Mouse (Mus musculus) layer of hippocampus, adult 9-10 months (tissue): ENCODE measurements around the gene Plekhg5.

ENCODE experiments used
- DNase-seq: peaks from one replicate; pipeline ENCODE4 v3.0.0; 2022; ENCODE audit warnings: low spot score

The Plekhg5 gene

GRCm38 (mm10) chr4:152125161-152126025 is 53.1 kb downstream of the Plekhg5 start:
- no peak for DNase-seq

DNA sequence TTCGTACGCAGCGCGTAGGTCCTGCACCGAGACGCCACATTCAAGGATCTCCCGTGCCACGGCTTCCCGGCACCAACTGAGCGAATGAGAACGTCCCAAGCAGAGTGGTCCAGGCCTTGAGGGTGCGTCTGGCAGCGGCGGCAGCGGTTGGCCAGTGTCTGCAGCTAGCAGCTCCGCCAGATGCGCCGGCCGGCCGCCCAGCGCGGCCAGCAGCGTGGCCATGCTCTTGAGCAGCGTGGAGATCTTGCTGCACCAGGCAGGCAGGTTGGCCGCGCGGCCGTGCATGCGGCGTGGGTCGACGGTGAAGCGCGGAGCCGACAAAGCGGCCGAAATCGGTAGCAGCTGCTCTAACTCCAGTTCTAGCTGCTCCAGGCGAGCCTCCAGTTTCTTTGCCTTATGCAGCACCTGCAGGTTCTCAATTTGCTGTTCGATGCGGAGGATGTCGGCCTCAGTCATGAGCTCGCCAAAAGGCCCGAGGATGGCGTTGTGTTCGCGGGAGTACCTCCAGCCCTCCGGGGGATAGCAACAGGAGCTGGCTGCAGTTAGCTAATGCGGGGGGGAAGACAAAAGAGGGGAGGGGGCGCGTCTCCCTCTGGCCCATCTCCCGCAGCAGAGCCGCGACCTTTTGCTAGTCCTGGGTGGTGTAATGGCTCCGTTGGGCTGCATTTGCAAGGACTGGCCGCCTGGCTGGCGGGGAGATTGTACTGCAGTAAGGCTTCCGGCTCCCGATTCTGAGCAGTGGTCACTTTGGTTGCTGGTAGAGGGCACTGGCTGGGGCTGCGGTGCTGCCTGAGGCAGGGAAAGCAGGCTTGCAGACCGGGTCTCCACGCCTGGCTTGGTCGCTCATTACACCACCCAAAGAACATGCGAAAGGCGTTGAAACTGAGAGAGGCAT is 54.0 kb downstream of the Plekhg5 start:
- no peak for DNase-seq

- no peak for DNase-seq
These were observed 55.6 kb downstream of the Plekhg5 start for GRCm38 (mm10) chr4:152127884-152128283.

- DNase-seq = no peak
These were observed 56.5 kb downstream of the Plekhg5 start for GRCm38 (mm10) chr4:152128784-152129183.

DNA sequence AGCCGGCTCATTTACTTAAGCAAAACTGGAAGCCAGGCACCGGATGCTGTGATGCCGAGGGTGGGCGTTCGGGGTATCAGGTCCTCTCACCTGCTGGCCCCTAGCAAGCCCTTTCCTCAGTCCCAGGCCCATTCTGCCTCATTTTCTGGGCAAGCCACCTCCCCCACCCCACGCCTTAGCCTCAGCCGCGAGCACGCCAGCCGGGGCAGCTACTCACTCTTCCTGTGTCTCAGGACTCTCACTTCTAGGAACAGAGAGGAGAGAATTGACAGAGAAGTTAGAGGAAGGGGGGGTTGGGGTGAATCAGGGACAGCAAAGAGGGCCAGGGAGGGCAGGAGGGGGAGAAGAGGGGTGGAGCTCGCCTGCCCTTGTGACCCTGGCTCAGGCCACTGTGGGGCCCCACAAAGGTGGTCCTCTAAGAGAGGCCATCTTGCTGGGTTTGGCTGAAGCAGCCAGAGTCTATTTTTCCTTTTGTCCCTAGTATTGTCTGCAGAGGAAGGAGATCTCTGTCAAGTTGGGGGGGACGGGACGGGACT is 57.2 kb downstream of the Plekhg5 start:
- DNase-seq = no peak

DNA sequence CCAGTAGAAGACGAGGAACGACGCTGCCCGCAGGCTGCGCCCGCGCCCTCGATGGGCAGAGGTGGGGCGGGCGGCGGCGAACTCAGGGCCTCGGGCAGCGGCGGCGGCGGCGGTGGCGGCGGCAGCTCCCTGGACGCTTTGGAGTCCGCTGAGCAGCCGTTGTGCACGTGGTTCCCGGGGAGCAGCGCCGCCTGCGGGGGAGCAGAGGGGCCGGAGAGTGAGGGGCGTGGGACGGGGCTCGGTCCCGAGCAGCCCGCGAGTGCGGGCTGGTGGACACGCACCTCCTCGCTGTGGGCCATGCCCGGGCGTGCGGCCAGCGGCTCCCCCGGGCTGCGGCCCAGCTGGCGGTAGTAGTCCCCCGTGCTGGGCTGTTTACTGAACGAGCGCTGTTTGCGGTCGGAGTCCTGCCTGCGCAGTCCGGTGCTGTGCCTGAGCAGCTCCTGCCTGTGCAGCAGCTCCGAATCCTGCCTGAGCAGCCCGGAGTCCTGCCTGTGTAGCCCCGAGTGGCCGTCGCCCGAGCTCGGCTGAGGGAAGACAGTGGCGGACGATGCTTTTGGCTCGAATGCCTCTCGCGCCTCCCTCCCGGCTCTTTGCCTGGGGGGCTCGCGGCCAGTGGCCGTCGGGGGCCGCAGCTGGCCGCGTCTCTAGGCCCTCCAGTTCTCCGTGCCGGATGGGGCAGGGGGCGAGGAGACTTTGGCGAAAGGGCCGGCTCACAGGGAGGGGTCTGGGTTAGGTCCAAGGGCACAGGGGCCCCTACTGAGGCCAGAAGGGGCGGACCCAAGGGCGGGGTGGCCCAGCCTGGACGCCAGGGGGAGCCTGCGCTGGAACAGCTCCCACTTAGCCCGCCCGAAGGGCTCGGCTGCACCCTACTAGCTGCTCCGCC is 58.7 kb downstream of the Plekhg5 start:
- no peak for DNase-seq

DNA sequence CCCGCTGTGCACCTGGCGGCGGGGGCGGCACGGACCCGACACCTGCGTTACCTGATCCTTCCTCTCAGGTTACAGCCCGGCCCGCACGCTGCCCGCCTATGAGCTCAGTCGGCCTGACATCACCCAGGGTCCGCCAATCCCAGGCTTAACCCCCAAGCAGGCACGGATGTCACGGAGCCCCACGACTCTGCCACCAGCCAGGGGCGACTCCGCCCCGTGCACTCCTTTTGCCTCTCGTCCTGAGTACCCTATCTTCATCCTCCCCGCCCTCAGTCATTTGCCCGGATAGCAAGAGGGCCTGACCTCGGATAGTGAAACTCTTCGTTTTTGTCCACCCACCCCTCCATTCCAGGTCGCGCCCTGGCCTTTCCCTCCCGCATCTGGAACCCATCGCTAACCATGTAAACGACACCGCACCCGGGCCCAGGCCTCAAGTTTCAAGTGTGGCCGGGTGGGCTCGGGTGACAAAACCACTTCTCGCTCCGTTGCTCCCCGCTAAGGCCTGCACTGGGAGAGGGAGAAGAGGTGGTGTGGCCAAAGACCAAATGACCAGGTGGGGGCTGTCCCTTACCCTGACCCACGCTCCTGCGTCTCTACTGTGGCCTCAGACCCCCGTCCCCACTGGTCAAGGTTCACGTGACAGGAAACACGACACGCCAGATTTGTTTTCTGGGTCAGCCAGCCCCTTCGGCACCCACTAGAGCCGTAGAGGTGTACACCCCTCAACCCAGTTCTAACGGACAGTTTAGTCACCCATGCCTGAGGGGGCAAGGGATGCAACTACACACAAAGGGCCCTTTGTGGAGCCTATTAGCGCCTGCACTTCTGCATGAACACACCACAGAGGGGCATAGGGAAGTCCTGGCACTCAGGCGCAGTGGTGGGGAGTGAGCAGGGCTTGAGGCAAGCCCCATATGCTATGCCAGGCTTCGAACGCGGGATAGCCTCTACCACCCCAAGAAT is 59.8 kb downstream of the Plekhg5 start:
- no peak for DNase-seq

DNA sequence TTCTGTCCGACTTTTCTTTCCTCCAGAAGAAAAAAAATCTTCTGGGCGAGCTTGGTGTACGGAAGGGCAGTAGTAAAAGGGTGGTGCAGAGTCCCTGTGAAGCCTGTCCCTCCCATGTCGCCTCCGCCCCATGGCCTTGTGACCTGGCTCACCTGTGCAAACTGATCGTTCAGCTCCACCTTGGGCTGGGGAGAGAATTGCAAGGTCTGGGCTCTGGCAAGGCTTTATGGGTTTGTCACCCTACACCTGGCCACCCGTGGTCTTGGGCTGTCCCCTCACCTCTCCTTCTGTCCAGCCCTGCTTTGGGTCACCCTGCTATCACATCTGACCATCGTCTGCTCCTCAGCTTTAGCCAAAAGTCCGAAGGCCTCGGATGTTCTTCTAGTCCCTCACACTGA is 60.5 kb downstream of the Plekhg5 start:
- DNase-seq = no peak

DNA sequence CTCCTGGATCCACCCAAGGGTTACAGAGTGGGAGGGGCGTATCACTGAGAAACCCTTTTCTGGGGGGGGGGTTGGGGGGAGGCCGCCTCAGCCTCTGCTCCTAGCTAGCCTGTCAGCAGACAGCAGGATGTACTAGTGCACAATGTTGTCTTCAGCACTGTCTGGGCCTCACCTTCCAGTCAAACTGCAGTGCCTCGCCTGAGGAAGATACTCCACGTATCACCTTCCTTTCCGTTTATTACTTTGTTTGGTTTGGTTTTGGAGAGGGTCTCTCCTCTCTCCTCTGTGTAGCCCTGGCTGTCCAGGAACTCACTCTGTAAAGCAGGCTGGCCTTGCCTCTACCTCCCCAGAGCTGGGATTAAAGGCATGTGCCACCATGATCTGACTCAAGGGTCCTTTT is 60.9 kb downstream of the Plekhg5 start:
- no peak for DNase-seq

DNA sequence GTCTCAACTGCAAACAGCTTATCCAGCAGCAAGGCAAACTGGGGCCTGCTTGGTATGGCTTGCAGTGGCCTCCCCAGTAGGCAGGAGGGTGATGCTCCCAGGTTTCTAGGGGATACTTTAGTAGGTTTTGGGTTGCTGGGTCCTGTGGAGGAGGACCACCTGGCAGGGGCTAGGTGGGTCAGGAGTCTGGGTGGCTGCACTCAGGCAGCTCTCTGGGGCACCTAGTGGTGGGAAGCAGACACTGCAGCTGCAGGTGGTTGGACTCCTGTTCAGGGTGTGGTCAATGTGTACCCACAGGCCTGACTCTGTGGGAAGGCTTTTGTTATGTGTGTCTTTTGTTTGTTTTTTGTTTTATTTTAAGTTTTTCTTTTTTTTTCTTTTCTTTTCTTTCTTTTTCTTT is 62.2 kb downstream of the Plekhg5 start:
- DNase-seq = no peak

DNA sequence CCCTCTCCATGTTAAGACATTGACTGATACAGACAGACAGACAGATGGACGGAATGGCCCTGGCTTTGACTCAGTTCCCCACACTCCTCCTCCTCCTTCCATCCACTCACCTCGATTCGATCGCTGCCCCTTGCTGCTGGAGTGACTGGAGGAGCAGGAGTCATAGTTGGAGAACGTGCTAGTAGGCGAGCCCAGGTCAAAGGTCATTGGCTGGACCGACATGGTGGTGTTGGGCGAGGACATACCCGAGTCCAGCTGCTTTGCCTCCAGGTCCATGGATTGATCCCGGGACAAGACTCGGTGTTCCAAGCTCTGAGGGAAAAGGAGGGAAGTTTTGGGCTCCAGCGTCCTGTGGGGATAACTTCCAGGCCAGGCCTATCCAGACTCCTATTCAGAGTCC is 63.1 kb downstream of the Plekhg5 start:
- no peak for DNase-seq

GRCm38 (mm10) chr4:152136112-152136875 is 64.0 kb downstream of the Plekhg5 start:
- DNase-seq = no peak

GRCm38 (mm10) chr4:152136876-152137250 is 64.6 kb downstream of the Plekhg5 start:
- no peak for DNase-seq

- peak; percentile 54 for DNase-seq
These were observed 66.4 kb downstream of the Plekhg5 start for GRCm38 (mm10) chr4:152138497-152139260.

GRCm38 (mm10) chr4:152140441-152140840 is 68.1 kb downstream of the Plekhg5 start:
- no peak for DNase-seq

DNA sequence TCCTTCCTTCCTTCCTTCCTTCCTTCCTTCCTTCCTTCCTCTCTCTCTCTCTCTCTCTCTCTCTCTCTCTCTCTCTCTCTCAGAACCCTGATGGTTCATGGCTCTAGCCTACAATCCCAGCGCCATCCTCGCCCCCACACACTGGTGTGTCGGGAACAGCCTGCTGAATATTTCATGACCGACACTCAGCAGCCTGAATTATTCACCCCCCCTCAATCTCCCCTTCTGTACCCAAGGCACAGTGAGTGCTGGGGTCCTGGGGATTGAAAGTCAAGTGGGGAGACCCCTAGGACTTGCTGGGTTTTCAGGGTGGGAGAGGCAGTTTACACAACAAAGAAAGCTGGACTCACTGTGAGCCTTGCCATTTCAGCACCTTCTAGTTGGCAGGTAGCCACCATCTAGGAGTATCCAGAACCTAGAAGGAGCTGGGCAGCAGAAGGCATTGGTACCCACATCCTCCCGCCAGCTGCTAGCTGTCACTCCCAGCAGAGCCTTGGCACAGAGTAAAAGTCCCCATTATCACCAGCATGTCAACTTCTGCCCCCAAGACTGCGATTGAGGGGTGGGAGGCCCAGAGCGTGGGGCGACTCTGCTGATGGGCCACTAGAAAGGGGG is 69.3 kb downstream of the Plekhg5 start:
- DNase-seq = no peak

DNA sequence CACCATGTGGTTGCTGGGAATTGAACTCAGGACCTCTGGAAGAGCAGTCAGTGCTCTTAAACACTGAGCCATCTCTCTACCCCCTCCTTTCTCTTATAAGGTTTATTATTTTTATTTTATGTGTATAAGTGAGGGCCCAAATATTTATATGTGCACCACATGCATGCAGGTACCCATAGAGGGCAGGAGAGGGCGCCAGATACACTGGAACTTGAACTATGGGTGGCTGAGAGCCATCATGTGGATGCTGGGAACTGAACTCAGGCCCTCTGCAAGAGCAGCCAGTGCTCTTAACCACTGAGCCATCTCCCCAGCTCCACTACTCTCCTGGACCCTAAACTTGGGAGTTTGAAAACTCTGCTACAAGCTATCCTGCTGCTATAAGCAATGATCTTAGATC is 71.3 kb downstream of the Plekhg5 start:
- no peak for DNase-seq

DNA sequence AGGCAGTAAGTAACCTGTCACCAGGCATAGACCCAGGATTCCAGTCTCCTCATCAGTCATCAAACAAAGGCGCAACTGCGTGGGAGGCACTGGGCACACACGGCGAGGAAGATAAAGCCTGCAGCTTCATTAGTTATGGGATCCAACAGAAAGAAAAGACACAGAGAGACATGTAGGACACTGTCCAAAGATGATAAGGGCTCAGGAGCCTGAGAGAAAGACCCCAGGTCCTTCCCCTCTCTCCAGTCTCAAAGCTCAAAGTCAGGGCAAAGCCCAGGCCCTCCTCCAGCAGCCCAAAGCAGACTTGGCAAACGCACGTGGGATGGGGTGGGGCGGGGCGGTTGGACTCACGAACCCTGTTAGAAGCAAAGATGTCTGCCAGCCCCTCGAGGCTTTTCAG is 73.2 kb downstream of the Plekhg5 start:
- no peak for DNase-seq
